In the genomic region with DNA sequence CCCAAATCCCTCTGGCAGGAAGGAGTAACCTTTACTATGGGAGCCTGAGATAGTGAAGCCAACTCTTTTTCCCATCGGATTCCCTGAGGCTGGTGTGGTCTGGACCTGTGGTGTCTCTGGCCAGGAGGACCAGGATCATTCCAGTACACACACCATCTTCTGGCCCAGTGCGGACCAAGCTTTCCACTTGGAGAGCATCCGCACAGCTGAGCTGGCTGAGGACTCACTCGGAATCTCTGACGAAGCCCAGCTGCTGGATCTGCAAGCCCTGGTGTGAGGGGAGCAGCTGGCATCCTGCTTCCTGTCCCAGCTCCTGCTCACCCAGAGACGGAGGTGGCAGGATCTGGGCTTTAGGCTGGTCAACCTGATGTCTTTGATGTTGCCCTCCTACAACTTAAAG, we compare ENCODE assay signal across 8 mouse cellular contexts.
DNase-seq lines count a peak whose midpoint lies in the region; ATAC-seq and TF ChIP-seq lines count a peak whose summit lies in the region.

No protein-coding gene starts in this region.

- 40% methylated on average over 6 of the region's 6 CpGs for WGBS in kidney, embryonic 14.5 days
- 49% methylated on average over 6 of the region's 6 CpGs for WGBS in hindbrain, postnatal 0 days

- peaks cover 37% of the 10 kb centered on the region for H3K4me1 ChIP-seq in kidney, embryonic 14.5 days (ENCODE audit: control insufficient read depth, insufficient read depth, low read length)
- H3K4me1 ChIP-seq in hindbrain, postnatal 0 days (ENCODE audit: insufficient read depth, low read length) = peaks cover 30% of the 10 kb centered on the region

- H3K27me3 ChIP-seq in kidney, embryonic 14.5 days (ENCODE audit: control insufficient read depth, insufficient read depth, low read length) = no peaks in the 10 kb centered on the region
- no peaks in the 10 kb centered on the region for H3K27me3 ChIP-seq in hindbrain, postnatal 0 days (ENCODE audit: insufficient read depth, low read length)
- no peaks in the 10 kb centered on the region for H3K27me3 ChIP-seq in myocyte (ENCODE audit: control insufficient read depth, insufficient read depth, insufficient read length)

- no peak for TF ChIP-seq POLR2A in myocyte (IDR thresholded peaks at IDR 0.05; ENCODE audit: insufficient read length, low read depth)

- DNase-seq in kidney, adult 11 months = no peak
- DNase-seq in gastrocnemius, adult 8-10 months (ENCODE audit: low spot score in 2 of 2) = peak; percentile 48 to 63
- DNase-seq in hindbrain, postnatal 0 days (ENCODE audit: low spot score) = peak; percentile 48
- no peak for DNase-seq in Muller cell, postnatal 12 days (ENCODE audit: inconsistent ontology term)
- DNase-seq in adrenal gland, adult 18-20 months (ENCODE audit: low spot score in 2 of 2) = no peak
- no peak for DNase-seq in natural killer cell, adult 2 months (ENCODE audit: low spot score in 2 of 2)

- H3K79me2 ChIP-seq in myocyte (ENCODE audit: control insufficient read depth, insufficient read depth) = no peaks in the 10 kb centered on the region

- H3K36me3 ChIP-seq in kidney, embryonic 14.5 days (ENCODE audit: control insufficient read depth, insufficient read depth, low read length) = no peaks in the 10 kb centered on the region
- no peaks in the 10 kb centered on the region for H3K36me3 ChIP-seq in hindbrain, postnatal 0 days (ENCODE audit: insufficient read depth, low read length)
- no peaks in the 10 kb centered on the region for H3K36me3 ChIP-seq in myocyte (ENCODE audit: control insufficient read depth, insufficient read depth)

- H3K9me3 ChIP-seq in kidney, embryonic 14.5 days (ENCODE audit: control insufficient read depth, low read length) = no peaks in the 10 kb centered on the region
- H3K9me3 ChIP-seq in hindbrain, postnatal 0 days (ENCODE audit: low read length) = no peaks in the 10 kb centered on the region

- peak; percentile 13; the same call in 1 of the 2 replicates for ATAC-seq in kidney, embryonic 14.5 days (ENCODE audit: low FRiP score, low TSS enrichment)
- ATAC-seq in hindbrain, postnatal 0 days = no peak

- 0 out of 2 replicates have a peak overlapping the region, but pooled peaks have one; percentile 5 for H3K27ac ChIP-seq in kidney, embryonic 14.5 days (ENCODE audit: low read depth, low read length)
- 0 out of 2 replicates have a peak overlapping the region, but pooled peaks have one; percentile 26 for H3K27ac ChIP-seq in hindbrain, postnatal 0 days

- H3K4me2 ChIP-seq in kidney, embryonic 14.5 days (replicated peaks; ENCODE audit: low read depth, low read length) = no peak overlapping the region
- H3K4me2 ChIP-seq in hindbrain, postnatal 0 days (ENCODE audit: low read depth, low read length) = no peak overlapping the region
- H3K4me2 ChIP-seq in myocyte (ENCODE audit: low read depth) = no peak overlapping the region

- H3K9ac ChIP-seq in kidney, embryonic 14.5 days (ENCODE audit: low read depth, low read length) = no peak overlapping the region
- H3K9ac ChIP-seq in hindbrain, postnatal 0 days (replicated peaks; ENCODE audit: low read length) = no peak overlapping the region

- TF ChIP-seq CTCF in hindbrain, postnatal 0 days (IDR thresholded peaks at IDR 0.05; ENCODE audit: low read depth) = no peak

- no peak overlapping the region for H3ac ChIP-seq in myocyte (ENCODE audit: control insufficient read depth, insufficient read length)

- no peak overlapping the region for H3K4me3 ChIP-seq in kidney, embryonic 14.5 days (ENCODE audit: low read length)
- no peak overlapping the region for H3K4me3 ChIP-seq in hindbrain, postnatal 0 days (ENCODE audit: low read length)
- H3K4me3 ChIP-seq in myocyte = no peak overlapping the region

TF ChIP-seq in myocyte, 11 proteins besides CTCF, POLR2A, EP300 and RAD21:
- peak in 2 of 3 experiments; percentile 69 to 79 for TF ChIP-seq MYOD1 (IDR thresholded peaks at IDR 0.05; ENCODE audit: control insufficient read depth in 1 of 3, insufficient read length in 2 of 3, low read depth in 2 of 3)
- TF ChIP-seq MAX (IDR thresholded peaks at IDR 0.05; ENCODE audit: low read depth) = no peak
- peak in 2 of 3 experiments; percentile 75 to 84 for TF ChIP-seq MYOG (IDR thresholded peaks at IDR 0.05; ENCODE audit: control insufficient read depth in 1 of 3, insufficient read depth in 1 of 3, insufficient read length in 2 of 3, low read depth in 2 of 3)
- TF ChIP-seq REST (IDR thresholded peaks at IDR 0.05; ENCODE audit: insufficient read depth, insufficient read length) = no peak

Comparison
In these comparisons a context has a peak if more than half of its experiments do, and no peak if none do; other contexts are left out.
1. DNase-seq: peak in gastrocnemius, adult 8-10 months (2 of 2) and hindbrain, postnatal 0 days (single experiment); none in kidney, adult 11 months (single experiment), Muller cell, postnatal 12 days (single experiment), adrenal gland, adult 18-20 months (0 of 2) and natural killer cell, adult 2 months (0 of 2).